Mouse (Mus musculus) megakaryocyte, adult 5-6 weeks (primary cell): ENCODE data around the gene Mapk7. TPM values are rescaled to one million over a fixed set of nuclear protein-coding genes. Genes with fewer than 3 reads are reported as not detected.

Experiments used
- ATAC-seq: 2 replicates; pipeline ENCODE4 v1.8.0; 2016; ENCODE audit warnings: mild to moderate bottlenecking, inconsistent platforms; ENCODE audit not compliant: poor library complexity, severe bottlenecking
- total RNA-seq, 2 experiments: library from RNA; stranded (forward) in 1 of 2; stranded (reverse) in 1 of 2; fragments of 153-499, 151-499 nt in 1 of 2; fragments of 221-1000, 200-1000 nt in 1 of 2; gene quantifications; 2 replicates each; pipeline versions ENCODE4 v1.2.3 to v1.2.4; 2015 to 2017

Mapk7 gene
- total RNA-seq (2015) = 16.2 and 17.7 TPM in 2 replicates
- total RNA-seq (2017) = 15.4 and 21.4 TPM in 2 replicates

DNA sequence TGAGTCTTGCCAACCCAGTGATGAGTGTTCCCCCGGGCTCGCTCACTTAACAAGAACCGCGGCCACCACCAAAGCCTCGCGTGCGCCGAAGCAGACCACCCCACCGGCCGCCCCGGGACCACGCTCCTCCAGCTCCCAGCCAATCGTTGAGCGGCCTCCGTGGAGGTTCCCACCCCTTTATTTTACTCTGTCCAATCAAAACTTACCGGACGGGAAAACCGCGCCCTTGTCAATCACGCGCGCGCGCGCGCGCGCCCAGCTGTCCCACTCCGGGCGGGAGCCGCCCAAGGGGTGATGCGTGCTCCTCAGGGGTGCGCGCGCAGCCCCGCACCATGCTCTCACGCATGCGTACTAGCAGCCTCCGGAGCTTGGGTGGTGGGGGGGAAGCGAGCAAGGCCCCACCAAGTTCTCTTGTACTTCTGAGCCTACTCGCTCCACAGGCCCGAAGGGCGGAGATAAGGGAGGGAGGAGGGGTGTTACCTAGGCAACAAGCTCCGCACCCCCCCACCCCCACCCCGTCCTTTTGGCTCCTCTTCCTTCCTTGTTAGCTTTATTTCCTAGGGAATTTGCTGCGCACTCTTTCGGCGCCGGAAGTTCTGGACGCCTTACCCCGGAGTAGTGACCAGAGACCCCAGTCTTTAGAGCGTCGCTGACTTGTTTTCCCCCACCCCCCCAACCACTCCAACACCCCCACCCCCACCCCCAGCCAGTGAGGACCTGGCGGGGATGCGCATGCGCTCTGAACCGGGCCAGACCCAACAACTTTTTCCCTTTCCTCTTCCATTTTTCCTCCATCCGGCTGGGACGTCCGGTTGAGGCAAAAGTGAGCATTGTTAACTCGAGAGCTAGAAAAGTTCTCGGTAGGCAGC lies at the start of gene Mapk7:
Mapk7 (minus strand) TSS at position 278 of the 869 bp plus-strand sequence.
- peak; percentile 87 for ATAC-seq

DNA sequence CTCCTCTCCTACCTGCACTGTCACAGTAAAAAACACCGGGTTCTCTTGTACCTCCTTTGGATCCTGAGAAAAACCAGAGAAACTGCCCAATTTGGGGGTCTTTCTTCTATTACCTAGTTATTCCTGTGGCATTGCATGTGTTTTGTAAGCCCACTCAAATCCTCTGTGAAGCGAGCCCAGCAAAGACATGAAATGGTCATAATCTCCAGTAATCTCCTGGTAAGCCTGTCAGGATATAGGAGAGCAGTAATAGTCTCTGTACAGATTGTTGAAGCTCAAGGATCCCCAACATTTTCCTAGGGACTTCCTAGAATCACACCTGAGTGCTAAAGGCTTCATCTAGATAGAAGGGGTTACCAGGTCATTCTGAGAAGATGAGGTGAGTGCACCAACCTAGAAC lies 46.9 kb upstream of the Mapk7 start:
- ATAC-seq = no peak

DNA sequence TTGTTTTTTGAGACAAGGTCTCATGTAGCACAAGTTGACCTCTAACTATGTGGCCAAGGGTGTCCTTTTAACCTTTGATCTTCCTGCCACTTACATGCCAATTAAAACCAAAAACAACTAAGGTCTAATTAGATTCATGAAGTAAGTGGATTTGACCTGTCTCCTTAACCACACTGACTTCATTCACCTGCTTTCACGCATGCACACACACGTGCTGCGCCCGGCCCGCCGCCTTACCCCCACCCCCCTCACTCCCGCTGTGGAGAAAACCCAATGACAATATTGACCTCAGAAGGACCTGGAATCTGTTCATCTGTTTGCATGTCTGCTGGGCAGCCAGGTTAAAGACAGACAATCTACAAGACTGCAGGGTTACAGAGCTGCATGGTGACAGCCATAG lies 46.4 kb upstream of the Mapk7 start:
- no peak for ATAC-seq

DNA sequence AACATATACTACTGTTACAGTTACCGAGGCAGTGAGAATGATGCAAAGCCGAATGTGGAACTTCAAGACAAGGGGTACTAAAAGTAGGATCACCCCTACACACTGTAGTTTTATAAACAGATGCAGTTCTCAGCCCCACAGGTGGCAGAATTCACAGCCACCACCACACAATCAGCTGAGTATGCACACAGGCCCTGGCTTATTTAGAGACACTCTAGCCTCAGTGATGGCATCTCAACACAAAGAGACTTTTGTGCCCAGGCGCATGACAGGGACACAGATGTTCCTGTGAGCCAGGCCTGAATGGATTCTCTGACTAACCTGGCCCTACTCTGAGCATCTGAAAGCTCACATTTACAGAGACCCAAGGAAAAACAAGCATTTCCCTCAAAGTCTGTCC lies 43.2 kb upstream of the Mapk7 start:
- no peak for ATAC-seq

DNA sequence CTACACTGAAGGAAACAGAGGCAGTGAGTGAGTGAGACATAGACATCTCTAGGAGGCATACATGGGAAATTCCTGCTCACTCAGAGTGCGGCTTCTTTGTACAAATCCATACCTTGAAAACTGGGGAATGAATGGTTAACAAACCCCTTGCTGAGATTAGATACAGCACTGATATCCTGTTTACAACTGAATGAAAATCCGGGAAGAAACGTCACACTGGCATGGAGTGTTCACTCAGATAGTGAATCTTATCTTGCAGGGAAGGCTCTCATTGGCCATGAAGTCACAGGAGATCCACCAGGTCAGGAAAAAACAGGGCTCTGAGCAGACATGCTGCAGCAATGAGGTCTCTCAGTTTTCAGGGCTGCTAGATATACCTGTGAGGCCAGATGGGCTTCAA lies 42.7 kb upstream of the Mapk7 start:
- ATAC-seq = no peak

DNA sequence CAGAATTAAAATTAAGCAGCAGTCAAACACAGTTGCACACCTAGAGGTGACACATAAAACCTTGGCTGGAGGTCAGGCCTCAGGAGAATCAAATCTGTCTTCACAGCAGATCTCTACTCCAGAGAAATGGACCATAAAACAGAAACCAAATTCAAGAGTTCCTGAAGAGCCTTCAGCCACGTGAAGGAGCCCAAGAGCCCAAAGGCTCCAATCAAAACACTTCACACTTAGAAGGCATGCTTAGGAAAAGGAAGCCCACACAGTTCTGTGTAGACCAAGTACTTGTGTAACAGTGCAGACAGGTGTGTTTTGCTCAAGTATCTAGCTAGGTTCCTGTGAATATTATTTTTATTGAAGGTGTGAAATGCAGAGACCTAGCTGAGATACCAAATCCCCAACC lies 41.3 kb upstream of the Mapk7 start:
- ATAC-seq = no peak

DNA sequence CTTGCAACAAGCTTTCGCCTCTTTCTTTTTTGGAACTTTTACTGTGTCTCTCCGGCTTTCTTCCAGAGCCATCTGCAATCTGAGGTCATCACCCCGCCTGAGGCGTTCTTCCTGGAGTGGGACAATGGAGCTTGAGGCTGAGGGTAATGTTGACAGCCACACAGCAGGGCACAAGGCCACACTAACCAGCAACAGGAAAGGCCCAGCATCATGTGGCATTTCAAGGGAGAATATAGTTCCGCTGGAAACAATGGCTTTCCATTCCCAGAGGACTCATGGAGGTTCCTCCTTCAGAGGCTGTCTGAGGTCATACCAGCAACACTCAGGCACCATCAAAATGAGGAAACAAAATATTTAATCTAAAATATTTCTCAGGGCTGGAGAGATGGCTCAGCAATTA lies 39.4 kb upstream of the Mapk7 start:
- ATAC-seq = no peak

DNA sequence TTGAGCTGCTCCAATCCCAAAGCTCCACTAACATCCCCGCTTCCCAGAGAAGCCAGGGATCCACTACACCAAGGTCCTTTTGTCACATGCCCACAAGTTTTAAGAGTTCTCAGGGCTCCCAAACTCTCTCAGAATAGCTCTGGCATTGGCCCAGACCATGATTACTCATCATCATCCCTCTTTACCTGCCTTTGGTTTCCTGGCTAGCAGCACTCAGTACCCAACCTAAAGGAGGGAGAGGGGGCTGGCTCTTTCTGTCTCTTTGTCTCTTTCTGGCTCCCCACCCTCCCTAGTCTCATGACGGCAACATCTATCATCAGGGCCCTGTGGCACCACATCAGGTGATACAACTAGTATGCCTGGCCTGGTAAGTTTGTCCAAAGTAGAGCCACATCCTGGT lies 38.6 kb upstream of the Mapk7 start:
- no peak for ATAC-seq

DNA sequence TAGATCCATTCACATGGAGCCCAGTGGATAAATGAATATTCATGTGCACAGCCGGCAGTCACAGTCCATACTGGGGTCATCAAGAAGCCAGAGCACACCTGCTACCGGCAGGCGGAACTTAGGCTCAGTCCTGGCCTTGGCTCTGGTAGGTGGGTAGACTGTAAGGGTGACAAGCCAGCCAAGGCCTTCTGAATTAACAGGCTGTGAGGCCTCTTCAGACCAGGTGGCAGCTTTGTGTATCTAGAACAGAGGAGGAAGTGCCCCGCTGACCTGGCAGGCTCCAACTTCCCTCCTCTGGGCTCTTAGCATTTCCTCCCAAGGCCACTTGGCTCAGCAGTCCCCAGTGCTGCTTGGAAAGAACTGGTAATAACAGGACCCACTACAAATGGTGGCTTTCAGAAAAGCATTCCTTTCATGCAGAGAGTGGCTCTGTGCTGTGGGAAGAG lies 35.1 kb upstream of the Mapk7 start:
- ATAC-seq = no peak

DNA sequence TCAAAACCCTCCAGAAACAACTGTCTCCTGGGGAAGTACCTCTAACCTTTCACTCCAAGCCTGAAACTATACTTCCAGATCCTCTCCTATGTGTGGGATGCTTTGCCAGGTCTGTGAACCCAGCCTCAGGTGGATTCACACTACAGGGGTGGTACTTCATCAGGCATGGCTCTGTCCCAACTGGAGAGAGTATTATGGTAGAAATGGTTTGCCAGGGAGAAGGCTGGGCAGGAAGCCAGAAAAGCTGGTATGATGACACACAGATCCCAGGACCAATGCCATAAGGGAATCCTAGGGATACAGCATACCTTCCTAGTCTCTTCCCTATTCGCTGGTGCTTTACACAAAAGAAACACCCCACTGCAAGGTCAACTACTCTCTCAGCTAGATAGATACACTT lies 32.7 kb upstream of the Mapk7 start:
- ATAC-seq = no peak

DNA sequence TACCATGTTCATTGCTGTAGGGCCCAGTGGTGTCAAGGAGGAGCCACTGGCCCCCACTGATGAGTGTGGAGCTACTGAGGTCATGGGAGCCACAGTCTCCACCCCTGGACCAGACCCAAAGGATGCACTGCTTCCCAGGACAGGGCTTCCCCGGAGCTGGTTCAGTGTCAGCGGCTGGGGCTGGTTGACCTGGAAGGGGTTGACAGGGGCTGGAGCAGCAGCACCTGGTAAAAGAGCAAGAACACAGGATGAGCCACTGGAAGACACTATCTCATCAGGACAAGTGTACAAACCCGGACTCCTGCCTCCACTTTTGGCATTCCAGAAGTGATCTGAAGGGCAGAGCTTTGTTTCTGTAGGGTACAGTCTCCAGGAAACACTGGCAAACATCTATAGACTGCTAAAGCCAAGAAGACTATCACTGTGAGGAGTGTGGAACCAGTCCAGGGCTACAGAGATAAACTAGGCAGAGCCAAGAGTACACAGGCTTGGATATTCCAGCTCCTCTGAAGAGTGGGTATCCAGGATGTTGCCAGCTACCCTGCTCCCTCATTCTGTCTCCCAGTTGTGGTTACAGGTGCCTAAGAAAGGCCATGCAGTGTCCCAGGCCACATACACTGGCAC lies 25.4 kb upstream of the Mapk7 start:
- ATAC-seq = no peak

DNA sequence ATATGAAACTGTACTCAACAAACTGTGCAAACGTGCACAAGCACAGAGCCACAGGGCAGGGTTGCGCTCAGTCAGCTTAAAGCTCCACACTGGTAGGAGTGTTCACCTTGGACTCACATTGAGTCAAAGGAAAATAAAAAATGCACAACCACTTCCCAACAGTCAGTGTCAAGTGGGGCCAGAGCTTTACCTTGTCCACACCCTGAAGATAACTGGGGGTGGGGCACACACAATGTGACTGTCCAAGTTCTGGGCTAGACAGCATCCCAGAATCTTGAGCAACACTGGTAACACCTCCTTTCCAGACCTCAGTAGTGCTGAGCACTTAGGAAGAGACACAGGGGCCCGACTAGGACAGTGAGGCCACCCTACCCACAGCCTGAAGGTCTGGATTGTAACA lies 24.7 kb upstream of the Mapk7 start:
- ATAC-seq = no peak

DNA sequence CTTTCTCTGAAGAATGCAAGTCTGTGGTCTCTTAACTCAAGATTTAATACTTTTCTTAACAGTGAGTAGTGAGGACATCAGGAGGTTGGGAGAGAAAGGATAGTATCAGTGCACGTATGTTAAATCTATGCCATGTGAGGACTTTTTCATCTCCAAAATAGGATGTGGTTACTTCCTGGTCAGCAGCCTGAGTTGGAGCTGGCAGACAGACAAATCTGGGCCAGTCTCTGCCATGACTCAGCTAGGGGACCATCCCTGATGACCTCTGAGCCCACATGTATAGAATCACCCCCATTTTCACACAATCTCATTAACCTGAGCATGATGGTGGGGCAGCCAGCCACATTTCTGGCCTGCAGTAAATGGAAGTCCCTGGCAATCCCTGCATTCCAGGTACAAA lies 23.8 kb upstream of the Mapk7 start:
- ATAC-seq = no peak

DNA sequence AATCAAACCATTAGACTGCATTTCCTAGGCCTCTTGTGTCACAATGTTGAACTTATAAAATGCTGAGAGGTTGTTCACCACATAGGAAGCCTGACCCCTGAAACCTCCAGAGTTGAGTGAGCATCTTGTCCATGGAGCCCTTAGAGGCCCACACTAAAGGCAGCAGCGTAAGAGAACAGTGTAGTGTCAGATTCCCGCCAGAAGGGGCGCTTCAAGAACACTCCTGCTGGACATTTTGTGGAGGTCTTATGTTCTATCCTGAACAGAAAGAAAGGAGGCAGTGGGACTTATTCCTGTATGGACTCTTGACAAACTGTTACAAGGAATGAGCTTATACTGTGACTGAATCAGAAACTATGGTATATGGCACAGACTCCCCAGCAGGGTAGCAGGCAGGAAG lies 20.7 kb upstream of the Mapk7 start:
- ATAC-seq = no peak

DNA sequence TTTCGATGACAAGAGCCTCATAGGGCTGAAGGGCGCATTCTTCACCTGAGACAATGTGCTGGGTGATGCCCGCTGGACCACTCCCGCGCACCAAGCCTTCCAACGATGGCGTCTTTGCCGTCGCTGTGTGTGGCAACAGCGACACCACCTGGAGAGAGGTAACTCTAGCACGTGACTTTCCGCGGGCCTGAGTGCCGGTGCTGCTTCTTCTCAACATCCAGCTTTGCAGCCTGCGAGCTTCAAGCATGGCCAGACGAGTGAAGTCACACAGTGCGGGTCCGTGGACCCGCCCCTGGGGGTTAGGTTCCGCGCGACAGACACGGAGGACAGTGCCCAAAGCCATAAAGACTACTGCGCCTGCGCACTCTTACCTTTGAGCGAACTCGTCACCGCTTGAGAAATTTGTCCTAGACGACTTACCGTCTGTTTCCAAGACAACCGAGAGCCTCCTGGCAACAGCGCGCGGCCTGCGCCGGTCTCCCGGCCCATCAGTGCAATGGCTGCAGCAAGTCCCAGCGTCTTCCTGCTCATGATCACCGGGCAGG lies 10.6 kb upstream of the Mapk7 start, which contains the start of gene B9d1:
B9d1 (plus strand) TSS at position 432 of the 545 bp plus-strand sequence.
- peak; percentile 95 for ATAC-seq

DNA sequence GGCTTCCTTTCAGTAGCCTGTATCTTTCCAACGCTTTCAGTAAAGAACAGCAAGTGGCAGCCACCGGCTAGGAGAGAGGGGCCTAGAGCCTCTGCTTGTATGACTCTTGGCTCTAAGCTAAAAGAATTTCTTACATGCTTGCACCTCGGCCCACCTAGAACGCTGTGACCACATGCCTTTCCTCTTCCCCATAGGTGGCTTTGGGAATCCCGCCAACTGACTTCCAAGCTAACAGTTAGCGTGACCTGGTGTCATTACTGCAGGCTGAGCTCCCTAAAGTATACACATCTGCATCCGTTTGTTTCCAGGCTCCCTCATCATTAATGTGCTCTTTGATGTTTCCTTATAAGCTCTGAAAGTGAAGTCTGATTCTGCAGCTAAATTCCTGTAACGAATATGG lies 9.7 kb upstream of the Mapk7 start:
- no peak for ATAC-seq

DNA sequence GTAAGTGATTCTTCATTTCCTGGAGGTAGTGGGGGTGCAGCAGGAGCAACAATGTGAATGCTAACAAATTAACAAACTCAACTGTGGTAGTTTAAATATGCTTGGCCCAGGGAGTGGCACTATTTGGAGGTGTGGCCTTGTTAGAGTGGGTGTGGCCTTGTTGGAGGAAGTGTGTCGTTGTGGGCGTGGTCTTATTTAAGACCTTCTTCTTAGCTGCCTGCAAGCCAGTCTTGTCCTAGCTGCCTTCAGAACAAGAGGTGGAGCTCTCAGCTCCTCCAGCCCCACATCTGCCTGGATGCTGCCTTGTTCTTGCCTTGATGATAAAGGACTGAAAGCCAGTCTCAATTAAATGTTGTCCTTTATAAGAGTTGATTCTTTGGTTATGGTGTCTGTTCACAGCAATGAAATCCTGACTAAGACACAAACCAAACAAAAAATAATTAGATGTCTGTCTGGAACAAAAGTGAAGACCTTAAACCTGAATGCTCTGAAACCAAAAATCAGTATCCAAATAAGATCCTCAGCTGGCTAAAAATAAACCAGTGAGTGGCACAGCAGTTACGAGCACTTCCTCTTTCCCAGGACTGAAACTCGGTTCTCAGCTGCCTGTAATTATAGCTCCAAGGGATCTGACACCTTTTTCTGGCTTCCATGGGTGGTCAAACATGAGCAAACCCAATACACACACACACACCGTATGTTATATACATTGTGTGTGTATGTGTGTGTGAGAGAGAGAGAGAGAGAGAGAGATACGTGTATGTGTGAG lies 4.7 kb upstream of the Mapk7 start:
- ATAC-seq = peak; percentile 56; the same call in 1 of the 2 replicates

DNA sequence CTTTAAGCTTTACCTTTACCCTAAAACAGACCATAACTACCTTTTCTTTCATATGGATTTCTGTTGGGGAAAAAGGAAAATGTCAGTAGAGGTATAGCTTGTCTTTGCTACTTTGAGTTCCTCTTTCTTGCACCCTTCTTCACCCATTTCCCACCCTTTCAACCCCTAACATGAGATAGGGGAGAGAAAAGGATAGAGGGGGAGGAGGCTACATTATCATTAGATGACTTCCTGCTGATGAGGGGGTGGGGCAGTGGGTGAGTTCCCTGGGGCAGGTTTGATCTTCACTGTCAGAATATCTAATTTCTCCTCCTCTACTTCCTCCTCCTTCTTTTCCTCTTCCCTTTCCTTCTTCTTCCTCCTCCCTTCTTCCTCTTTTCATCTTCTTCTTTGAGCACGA lies 3.3 kb upstream of the Mapk7 start:
- ATAC-seq = no peak

DNA sequence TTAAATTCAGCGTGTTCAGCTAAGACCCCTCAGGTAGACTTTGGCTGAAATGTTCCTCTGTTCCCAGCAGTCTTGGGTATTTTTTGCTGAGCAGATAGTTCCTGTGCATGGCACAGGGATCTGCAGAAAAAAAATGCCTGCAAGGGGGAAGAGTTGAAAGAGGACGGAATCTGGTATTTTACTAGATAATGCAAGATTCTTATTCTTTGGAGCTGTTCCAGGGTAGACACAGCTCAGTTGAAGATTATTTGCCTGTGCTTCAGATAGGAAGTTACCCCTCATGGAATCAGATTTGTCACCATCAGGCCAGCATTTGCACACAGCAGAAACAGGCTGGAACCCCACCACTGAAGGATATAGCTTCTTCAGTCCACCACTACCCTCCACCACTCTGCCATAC lies 1.3 kb upstream of the Mapk7 start:
- ATAC-seq = no peak

DNA sequence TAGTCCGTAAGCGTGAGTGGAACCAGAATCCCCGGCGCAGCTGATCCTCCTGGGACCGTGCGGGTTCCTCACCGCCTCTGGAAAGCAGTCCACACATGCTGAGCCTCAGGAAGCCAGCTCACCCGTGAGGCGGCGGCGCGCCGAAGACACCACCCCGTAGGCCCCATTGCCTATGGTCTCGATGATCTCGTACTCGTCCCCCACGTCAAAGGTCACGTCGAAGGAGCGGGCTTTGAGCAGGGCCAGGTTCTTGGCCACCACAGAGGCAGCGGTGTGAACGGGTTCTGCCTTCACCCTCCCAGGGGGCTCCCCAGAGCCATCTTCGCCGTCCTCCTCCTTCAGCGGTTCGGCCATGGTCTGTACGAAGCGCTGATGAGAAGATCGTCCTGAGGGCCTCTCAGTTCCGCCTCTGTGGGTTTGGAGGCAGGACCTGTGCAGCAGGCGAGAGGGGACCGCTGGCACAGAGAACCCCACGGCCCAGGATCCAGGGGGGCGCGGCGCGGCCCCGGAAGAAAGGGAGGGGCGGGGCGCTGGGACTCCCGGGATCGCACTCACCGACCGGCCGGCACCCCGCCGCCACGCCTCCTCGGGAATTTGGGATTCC lies 579 bp downstream of the Mapk7 start:
- ATAC-seq = peak; percentile 55
